Mouse (Mus musculus) midbrain, embryonic 11.5 days (tissue): ENCODE data around the gene Upk1b. TPM values are rescaled to one million over a fixed set of nuclear protein-coding genes. Genes with fewer than 3 reads are reported as not detected.

ENCODE experiments used
- ATAC-seq: fragments of 200-750 bp; cut with Nextera tagmentation; 2 replicates; pipeline ENCODE4 v1.8.0; 2017; ENCODE audit warnings: moderate TSS enrichment, moderate library complexity; ENCODE audit not compliant: low FRiP score
- DNase-seq: peaks from one replicate; pipeline ENCODE4 v3.0.0; 2015; ENCODE audit warnings: low spot score; ENCODE audit errors: missing footprints
- H3K27ac ChIP-seq: fragments of 300-500 bp; sonication (generic); 2 replicates; pipeline ENCODE4 v1.5.1; 2014; ENCODE audit warnings: low read depth, low read length
- H3K27me3 ChIP-seq: fragments of 300-500 bp; sonication (generic); 2 replicates; pipeline ENCODE4 v1.6.1; 2014; ENCODE audit warnings: mild to moderate bottlenecking, low read length, moderate library complexity, mixed read lengths; ENCODE audit not compliant: control insufficient read depth, insufficient read depth
- H3K36me3 ChIP-seq: fragments of 300-500 bp; sonication (generic); 2 replicates; pipeline ENCODE4 v1.6.1; 2014; ENCODE audit warnings: mild to moderate bottlenecking, low read length, moderate library complexity, mixed read lengths; ENCODE audit not compliant: control insufficient read depth, insufficient read depth
- H3K4me1 ChIP-seq: fragments of 300-500 bp; sonication (generic); 2 replicates; pipeline ENCODE4 v1.6.1; 2014; ENCODE audit warnings: low read length; ENCODE audit not compliant: control insufficient read depth, insufficient read depth
- H3K4me2 ChIP-seq: fragments of 300-500 bp; sonication (generic); 2 replicates; pipeline ENCODE4 v1.6.1; 2014; ENCODE audit warnings: mild to moderate bottlenecking, moderate library complexity
- H3K4me3 ChIP-seq: fragments of 300-500 bp; sonication (generic); 2 replicates; pipeline ENCODE4 v1.5.1; 2014; ENCODE audit warnings: low read depth, low read length
- H3K9ac ChIP-seq: fragments of 300-500 bp; sonication (generic); 2 replicates; pipeline ENCODE4 v1.6.1; 2014; ENCODE audit warnings: low read length
- H3K9me3 ChIP-seq: fragments of 300-500 bp; sonication (generic); 2 replicates; pipeline ENCODE4 v1.6.1; 2016; ENCODE audit warnings: low read length; ENCODE audit not compliant: control insufficient read depth
- WGBS: fragments of 180-500 bp; shearing (Covaris S2); extraction: QIAGEN DNeasy Blood & Tissue Kit; methylation state at CpG from one replicate; pipeline ENCODE4 v1.1.7; 2014; 5-methylcytosine and 5-hydroxymethylcytosine counted together
- polyA plus RNA-seq: library from polyadenylated mRNA; unstranded; fragments of >200 nt; fragmentation: Nextera tagmentation; extraction: Ambion mirVana; gene quantifications from 2 replicates; pipeline ENCODE4 v1.2.1, GENCODE M21; 2014

Upk1b gene
- polyA plus RNA-seq, 1 experiment from 2014 or later = 1.6 TPM

GRCm38 (mm10) chr16:38785301-38785700 lies 14.8 kb downstream of the Upk1b start:
- 83% methylated on average over 7 of the region's 7 CpGs for WGBS
- Histone ChIP-seq H3K4me2 (no peak overlapping the region), H3K4me3 (no peak overlapping the region), H3K4me1 (no peaks in the 10 kb centered on the region), H3K27ac (no peak overlapping the region), H3K36me3 (no peaks in the 10 kb centered on the region), H3K9ac (no peak overlapping the region), H3K27me3 (no peaks in the 10 kb centered on the region), H3K9me3 (no peaks in the 10 kb centered on the region)
- ATAC-seq (no peak), DNase-seq (no peak)

GRCm38 (mm10) chr16:38782524-38783067 lies 17.5 kb downstream of the Upk1b start:
- ATAC-seq (no peak), DNase-seq (no peak)
- Histone ChIP-seq H3K27ac (no peak overlapping the region), H3K9me3 (no peaks in the 10 kb centered on the region), H3K4me3 (no peak overlapping the region), H3K27me3 (no peaks in the 10 kb centered on the region), H3K9ac (no peak overlapping the region), H3K4me2 (no peak overlapping the region), H3K36me3 (no peaks in the 10 kb centered on the region), H3K4me1 (no peaks in the 10 kb centered on the region)
- WGBS = 62% methylated on average over 2 of the region's 2 CpGs

GRCm38 (mm10) chr16:38781946-38782345 lies 18.2 kb downstream of the Upk1b start:
- no peak for DNase-seq

GRCm38 (mm10) chr16:38780960-38781572 lies 19.1 kb downstream of the Upk1b start:
- Histone ChIP-seq H3K4me2 (no peak overlapping the region), H3K36me3 (no peaks in the 10 kb centered on the region), H3K27me3 (no peaks in the 10 kb centered on the region), H3K4me3 (no peak overlapping the region), H3K4me1 (no peaks in the 10 kb centered on the region), H3K27ac (no peak overlapping the region), H3K9me3 (no peaks in the 10 kb centered on the region), H3K9ac (no peak overlapping the region)
- DNase-seq = no peak
- WGBS = 92% methylated on average over 7 of the region's 7 CpGs
- ATAC-seq = no peak

More at GRCm38 (mm10) chr16:38781946-38782345, 18.2 kb downstream of the Upk1b start:
- Histone ChIP-seq H3K4me3 (no peak overlapping the region), H3K27me3 (no peaks in the 10 kb centered on the region), H3K9me3 (no peaks in the 10 kb centered on the region), H3K4me1 (no peaks in the 10 kb centered on the region), H3K27ac (no peak overlapping the region), H3K36me3 (no peaks in the 10 kb centered on the region), H3K4me2 (no peak overlapping the region), H3K9ac (no peak overlapping the region)
- ATAC-seq = no peak
- WGBS = 81% methylated on average over 2 of the region's 2 CpGs

GRCm38 (mm10) chr16:38776342-38776741 lies 23.8 kb downstream of the Upk1b start:
- H3K9me3 ChIP-seq = no peaks in the 10 kb centered on the region
- ATAC-seq (no peak), DNase-seq (no peak)
- H3K36me3 ChIP-seq = no peaks in the 10 kb centered on the region
- no peak overlapping the region for H3K4me2 ChIP-seq
- no peaks in the 10 kb centered on the region for H3K4me1 ChIP-seq
- no peak overlapping the region for H3K9ac ChIP-seq
- H3K27ac ChIP-seq = no peak overlapping the region
- WGBS = 54% methylated on average over 6 of the region's 6 CpGs
- H3K4me3 ChIP-seq = no peak overlapping the region
- no peaks in the 10 kb centered on the region for H3K27me3 ChIP-seq

GRCm38 (mm10) chr16:38774964-38775746 lies 25.0 kb downstream of the Upk1b start:
- H3K9me3 ChIP-seq = no peaks in the 10 kb centered on the region
- H3K27ac ChIP-seq = no peak overlapping the region
- H3K4me3 ChIP-seq = no peak overlapping the region
- DNase-seq (no peak), ATAC-seq (no peak)
- 83% methylated on average over 7 of the region's 7 CpGs for WGBS
- no peaks in the 10 kb centered on the region for H3K36me3 ChIP-seq
- H3K9ac ChIP-seq = no peak overlapping the region
- no peak overlapping the region for H3K4me2 ChIP-seq
- no peaks in the 10 kb centered on the region for H3K27me3 ChIP-seq
- H3K4me1 ChIP-seq = no peaks in the 10 kb centered on the region

GRCm38 (mm10) chr16:38772906-38773496 lies 27.1 kb downstream of the Upk1b start:
- no peak overlapping the region for H3K9ac ChIP-seq
- WGBS = 85% methylated on average over 12 of the region's 12 CpGs
- ATAC-seq (no peak), DNase-seq (no peak)
- no peak overlapping the region for H3K4me2 ChIP-seq
- no peaks in the 10 kb centered on the region for H3K27me3 ChIP-seq
- no peaks in the 10 kb centered on the region for H3K4me1 ChIP-seq
- H3K4me3 ChIP-seq = no peak overlapping the region
- no peak overlapping the region for H3K27ac ChIP-seq
- no peaks in the 10 kb centered on the region for H3K9me3 ChIP-seq
- no peaks in the 10 kb centered on the region; the same call in 1 of the 2 replicates for H3K36me3 ChIP-seq

GRCm38 (mm10) chr16:38771145-38771544 lies 29.0 kb downstream of the Upk1b start:
- Histone ChIP-seq H3K4me2 (no peak overlapping the region), H3K27me3 (no peaks in the 10 kb centered on the region), H3K9ac (no peak overlapping the region), H3K27ac (no peak overlapping the region), H3K9me3 (no peaks in the 10 kb centered on the region), H3K4me3 (no peak overlapping the region), H3K4me1 (no peaks in the 10 kb centered on the region), H3K36me3 (no peaks in the 10 kb centered on the region; the same call in 1 of the 2 replicates)
- DNase-seq (no peak), ATAC-seq (no peak)
- 94% methylated on average over 6 of the region's 6 CpGs for WGBS

GRCm38 (mm10) chr16:38769529-38769928 lies 30.6 kb downstream of the Upk1b start:
- no peak for DNase-seq
- Histone ChIP-seq H3K36me3 (no peaks in the 10 kb centered on the region; the same call in 1 of the 2 replicates), H3K4me1 (no peaks in the 10 kb centered on the region), H3K4me3 (no peak overlapping the region), H3K27ac (no peak overlapping the region), H3K4me2 (no peak overlapping the region), H3K9me3 (no peaks in the 10 kb centered on the region), H3K27me3 (no peaks in the 10 kb centered on the region), H3K9ac (no peak overlapping the region)
- ATAC-seq = no peak
- 92% methylated on average over 9 of the region's 9 CpGs for WGBS
